Mouse (Mus musculus) cerebellum, adult 11 months (tissue): ENCODE results near the gene Snapc5.

ENCODE experiments used
- DNase-seq: peaks from one replicate; pipeline ENCODE4 v3.0.0; 2022

Gene Snapc5

DNA sequence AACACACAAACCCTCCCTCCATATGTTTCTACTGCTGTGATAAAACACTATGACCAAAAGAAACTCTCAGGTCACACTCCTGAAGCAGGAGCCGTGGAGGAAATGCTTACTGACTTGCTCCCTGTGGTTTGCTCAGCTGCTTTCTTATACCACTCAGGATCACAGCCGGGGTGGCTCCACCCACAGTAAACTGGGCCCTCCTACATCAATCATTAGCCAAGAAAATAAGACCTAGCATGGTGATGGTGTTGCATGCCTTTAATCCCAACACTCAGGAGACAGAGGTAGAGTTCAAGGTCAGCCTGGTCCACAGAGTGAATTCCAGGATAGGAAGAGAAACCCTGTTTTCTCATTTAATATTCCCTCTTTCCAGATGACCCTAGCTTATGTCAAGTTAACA lies 20.8 kb downstream of the Snapc5 start:
- no peak for DNase-seq

DNA sequence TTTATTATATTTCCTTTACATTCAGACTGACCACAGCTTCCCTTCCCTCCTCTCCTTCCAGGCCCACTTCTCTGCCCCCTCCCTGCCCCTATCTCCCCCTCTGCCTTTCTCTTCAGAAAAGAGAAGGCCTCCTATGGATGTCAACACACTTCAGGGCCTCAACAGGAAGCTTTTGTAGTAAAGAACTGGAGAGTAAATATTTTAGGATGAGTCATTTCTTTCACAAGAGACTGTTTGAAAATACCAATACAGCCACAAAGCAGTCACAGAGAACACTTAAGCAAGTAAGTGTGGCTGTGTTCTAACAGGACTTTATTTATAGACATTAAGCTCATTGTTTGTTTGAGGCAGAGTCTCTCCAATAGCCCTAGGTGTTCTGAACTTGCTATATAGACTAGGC lies 23.3 kb downstream of the Snapc5 start:
- DNase-seq, result no peak

DNA sequence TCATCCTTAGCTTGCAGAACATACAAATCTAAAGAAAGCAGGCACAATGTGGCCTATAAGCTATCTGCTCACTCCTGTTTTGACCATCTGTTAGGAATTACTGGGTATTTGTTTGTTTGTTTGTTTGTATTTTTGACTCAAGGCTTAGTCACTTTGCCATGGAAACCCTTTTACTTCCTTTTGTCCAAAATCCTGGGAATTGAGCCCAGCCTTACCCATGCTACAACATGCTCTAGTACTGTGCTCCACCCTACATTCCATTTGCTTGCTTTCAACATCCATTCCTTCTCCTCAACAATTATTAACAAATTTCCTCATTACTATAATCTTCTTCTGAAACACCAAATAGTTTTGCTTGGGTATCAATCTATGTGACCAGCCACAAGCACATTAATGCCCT lies 23.8 kb downstream of the Snapc5 start:
- DNase-seq, result no peak

DNA sequence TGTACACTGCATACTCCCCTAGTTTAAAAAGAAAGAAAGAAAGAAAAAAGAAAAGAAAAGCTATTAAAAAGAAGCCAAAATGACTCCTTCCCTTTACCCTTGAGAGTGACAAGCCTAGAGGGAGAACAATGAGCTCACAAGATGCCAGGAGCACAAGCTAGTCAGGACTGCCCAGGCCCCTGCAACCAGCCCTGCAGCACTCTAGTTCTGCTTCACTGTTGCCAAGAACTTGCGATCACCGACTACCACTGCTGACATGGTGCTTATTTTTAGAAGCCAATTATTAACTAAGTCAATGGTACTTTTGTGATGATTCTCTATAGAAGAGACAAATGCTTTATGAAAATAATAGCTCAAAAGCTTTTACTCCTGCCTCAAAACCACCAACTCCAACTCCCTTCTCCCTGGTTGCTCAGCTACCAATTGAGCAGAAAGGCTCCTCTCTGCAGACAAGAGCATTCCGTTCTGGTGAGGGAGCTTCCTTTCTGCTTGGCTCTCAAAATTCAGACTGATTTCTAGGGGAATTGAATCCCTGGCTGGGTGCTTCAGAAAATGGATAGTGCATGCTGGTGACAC lies 28.5 kb downstream of the Snapc5 start:
- DNase-seq, result no peak

DNA sequence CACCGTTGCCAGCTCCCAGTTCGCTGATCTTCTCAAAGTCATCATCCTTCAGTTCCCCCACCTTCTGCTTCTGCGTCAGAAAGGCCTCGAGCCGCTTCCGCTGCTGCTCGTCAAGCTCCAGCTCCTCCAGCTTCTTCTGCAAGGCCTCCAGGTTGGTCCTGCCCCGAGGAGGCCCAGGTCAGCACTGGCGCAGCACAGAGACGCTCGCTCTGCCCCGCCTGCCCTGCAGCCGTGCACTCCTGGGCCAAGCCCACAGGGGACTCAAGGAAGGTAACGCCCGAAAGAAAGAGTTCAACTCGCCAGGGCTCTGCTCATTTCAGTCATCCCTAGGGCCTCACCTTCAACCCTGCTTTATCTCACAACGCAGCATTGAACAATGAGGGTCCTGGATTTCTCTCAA lies 35.4 kb downstream of the Snapc5 start:
- DNase-seq, result no peak

DNA sequence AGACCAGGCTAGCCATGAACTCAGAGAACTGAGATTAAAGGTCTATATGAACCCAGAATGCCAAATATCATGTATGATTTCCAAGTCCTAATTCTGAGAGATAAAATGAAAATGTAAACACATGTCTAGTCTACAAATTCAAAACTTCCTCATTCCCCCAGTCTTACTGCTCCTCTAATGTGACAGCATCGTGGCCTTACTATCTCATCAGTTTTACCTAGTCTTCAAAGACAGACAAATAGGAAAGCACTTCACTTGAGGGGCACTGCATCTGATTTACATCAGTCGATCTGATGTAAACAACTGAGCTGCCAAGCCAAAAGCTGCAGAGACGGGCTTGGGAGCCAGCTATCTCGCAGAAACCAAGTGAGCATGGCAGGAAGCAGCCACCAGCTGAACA lies 37.0 kb downstream of the Snapc5 start:
- no peak for DNase-seq

DNA sequence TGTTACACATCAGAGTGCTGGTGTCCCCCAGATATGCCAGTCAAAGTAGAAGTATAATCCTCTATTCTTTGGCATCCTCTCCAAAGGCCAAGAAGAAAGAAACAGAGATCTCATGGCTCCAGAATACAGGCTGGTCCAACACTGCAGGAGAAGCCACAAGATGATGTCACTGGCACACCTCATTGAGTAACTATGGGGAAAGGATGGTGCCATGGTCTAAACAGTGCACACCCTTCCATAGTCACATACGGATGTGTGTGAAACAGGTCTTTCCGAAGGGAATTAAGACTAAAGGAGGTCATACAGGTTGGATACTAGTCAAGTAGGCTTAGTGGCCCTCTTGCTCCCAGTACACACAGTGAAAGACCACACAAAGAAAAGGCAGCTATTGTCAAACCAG lies 37.6 kb downstream of the Snapc5 start:
- no peak for DNase-seq

DNA sequence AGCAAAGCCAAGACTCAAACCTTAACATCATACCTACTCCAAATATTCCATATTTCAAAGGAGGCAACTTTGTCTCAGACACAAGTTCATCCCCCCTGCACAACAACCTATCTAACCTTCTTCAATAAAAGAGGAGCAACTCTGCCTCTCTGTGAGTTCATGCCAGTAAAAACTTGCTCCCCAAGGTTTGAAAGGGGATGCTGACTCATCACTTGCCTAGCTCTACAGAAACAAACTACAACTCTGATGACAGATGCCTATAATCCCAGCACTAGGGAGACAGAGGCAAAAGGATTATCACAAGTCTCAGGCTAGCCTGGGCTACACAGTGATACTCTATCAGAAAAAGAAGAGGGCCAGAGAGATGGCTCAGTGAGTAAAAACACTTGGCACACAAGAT lies 38.8 kb downstream of the Snapc5 start:
- no peak for DNase-seq

DNA sequence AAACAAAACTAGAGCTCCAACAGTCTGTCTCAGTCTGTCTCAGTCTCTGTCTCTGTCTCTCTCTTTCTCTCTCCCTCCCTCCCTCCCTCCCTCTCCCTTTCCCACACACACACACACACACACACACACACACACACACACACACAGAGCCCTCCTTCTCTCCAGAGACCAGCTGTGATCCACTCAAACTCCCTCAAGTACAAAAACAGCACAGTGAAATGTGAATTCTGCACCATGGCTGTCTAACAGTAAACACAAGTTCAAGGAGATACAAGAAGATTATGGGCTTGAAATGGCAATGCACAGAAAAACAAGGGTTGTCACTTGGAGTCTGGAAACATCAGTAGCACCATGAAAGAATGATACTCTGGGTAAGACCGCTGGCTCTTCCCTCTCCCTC lies 40.2 kb downstream of the Snapc5 start:
- no peak for DNase-seq

DNA sequence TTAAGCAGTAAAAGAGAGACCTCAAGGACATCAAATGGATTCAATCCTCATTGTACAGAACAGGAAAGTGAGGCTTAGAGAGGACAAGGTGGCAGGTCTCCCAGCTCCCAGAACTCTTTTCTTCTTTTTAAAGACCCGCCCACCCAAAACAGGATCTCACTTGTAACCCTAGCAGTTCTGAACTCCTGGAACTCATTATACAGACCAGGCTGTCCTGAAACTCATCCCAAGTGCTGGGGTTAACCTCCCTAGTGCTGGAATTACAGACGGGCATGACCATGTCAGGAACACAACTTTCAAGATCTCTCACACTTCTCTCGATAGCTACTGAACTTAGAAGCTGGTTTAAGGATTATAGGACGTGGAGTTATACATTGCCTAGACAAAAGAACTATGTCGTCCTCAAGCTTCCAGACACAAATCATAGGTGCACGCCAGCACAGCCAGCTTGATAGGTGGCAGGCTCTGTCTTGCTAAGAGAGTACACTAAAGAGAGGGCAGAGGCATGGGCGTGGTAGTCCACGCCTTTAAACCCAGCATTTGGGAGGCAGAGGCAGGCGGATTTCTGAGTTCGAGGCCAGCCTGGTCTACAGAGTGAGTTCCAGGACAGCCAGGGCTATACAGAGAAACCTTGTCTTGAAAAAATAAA lies 40.8 kb downstream of the Snapc5 start:
- DNase-seq, result no peak

DNA sequence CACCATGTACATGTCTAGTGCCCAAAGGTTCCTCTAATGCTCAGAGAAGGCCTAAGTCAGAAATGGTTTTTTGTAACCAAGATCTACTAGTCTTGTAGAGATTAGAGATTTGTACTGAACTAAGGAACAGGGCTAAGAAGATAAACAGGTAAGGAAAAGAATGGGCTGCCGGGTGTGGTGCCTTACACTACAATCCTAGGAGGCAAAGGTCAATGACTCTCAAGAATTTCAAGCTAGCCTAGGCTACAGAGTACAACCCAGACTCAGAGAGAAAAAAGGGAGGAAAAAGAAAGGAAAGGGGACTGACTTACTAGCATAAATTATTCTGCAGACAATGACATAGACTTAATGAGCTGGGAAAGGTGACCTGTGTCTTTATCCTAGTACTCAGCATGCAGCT lies 41.5 kb downstream of the Snapc5 start:
- DNase-seq, result no peak

DNA sequence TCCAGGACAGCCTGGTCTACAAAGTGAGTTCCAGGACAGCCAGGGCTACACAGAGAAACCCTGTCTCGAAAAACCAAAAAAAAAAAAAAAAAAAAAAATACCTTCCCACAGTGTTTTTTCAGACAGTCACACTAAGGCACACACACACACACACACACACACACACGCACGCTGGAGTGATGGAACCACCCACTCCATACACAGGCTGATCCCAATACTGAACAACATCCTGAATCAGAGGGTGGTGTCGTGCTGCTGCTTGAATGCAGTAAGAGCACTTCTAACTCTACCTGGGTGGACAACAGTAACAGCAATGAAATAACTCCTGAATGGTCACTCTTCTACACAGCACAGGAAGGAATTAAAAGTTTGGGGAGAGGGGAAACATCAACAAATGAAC lies 42.4 kb downstream of the Snapc5 start:
- DNase-seq, result no peak

DNA sequence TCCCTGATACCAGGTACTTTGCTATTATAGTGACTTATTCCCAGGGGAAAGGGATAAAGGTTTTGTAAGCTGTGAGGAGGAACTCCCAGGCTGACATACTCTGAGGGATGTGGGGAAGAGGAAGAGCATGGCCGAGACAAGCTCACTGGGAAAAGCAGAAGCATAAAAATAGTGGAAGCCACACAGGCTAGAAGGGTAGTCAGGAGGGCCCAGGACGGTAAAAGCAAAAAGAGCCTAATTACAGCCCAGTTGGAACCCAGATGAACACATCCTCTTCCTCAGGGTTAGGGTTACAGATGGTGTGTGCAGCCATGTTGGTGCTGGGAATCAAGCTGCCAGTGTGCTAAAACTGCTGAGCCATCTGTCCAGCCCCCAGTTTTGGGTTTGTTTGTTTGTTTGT lies 43.0 kb downstream of the Snapc5 start:
- DNase-seq, result no peak

DNA sequence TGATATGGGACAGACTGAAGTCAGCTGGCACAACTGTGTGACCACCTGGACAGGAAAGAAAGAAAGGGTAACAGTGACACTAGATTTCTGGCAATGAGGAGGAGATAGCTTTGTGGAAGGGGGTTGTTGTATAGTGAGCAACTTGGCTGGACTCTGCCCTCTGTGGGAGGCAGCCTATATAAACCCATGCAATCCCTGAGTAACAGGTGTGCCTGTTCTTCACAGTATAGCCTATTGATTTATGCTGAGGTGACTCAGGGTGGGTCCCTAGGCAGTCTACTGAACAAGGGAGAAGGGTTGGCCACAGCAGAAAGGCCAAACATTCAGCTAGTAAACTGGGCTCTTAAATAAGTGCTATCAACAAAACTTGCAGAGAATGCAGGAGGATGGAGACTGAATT lies 46.7 kb downstream of the Snapc5 start:
- no peak for DNase-seq

DNA sequence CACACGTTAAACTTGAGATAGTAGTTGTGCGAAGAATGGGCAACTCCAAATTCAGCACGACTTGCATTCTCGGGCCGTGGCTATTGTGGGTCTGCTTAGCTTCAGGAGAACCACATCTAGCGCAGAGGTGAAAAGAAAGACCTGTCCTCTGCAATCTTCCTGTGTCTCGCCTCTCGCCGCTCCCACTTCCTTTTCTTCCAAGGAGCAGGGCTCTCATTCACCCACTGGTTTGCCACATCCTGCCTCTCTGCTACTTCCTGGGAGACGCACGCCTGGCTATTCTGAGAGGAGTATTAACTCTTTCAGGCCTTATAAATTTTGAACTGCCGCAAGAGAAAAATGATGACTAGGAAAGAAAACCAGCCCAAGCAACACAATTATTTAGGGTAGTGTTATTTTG lies 48.7 kb downstream of the Snapc5 start:
- no peak for DNase-seq

DNA sequence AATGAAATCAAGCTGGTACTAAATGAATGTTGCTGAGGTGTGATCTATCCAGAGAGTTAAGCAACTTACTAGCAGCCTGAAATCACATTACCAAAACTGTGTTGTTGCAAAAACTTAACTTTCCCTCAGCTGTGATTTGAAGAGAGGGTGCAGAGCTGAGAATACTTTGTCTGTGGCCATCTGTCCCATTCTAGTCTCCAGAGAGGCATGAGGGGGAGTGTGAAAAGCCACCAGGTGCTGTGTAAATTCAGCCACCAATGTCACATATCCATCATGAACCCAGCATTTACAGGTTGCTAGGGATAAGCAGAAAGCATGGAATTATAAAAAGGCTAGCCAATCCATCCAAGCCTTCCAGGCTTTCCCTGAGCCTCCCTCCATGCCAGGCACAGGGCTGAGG lies 49.9 kb downstream of the Snapc5 start:
- DNase-seq, result no peak

DNA sequence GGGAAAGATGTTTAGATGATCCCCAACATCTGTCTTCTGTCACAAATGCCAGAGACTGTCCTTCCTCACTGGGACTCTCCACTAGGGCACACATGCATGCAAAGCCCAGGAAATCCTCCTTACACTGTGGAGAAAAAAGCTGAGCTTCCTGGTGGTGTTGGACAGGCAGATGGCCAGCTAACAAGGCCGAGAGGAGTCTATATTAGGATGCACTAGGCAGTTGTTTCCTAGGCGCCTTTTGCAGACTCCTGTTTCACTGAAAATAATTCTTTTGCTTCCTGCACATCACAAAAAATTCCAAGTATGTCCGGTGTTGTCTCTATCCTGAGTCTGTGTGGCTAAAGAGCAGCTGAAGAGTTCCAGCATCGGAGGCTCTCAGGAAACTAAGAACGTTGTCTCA lies 52.1 kb downstream of the Snapc5 start:
- DNase-seq, result no peak

DNA sequence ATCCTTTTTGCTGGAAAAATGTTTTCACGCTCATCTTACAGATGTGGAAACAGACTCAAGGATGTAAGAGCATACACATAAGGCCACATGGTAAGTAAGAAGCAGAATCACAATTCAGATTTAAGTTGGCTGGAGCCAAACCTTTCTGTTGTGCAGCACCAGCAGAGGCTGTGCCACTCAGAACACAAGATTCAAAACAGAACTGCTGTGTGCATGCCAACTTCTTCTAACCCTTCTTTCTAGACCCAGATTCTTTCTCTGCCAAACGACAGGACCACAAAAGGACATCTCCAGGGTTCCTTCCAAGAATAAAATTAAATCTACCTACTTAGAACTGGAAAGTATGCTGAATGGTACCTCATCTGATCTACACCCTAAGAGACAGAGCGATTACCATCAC lies 52.6 kb downstream of the Snapc5 start:
- DNase-seq, result no peak

DNA sequence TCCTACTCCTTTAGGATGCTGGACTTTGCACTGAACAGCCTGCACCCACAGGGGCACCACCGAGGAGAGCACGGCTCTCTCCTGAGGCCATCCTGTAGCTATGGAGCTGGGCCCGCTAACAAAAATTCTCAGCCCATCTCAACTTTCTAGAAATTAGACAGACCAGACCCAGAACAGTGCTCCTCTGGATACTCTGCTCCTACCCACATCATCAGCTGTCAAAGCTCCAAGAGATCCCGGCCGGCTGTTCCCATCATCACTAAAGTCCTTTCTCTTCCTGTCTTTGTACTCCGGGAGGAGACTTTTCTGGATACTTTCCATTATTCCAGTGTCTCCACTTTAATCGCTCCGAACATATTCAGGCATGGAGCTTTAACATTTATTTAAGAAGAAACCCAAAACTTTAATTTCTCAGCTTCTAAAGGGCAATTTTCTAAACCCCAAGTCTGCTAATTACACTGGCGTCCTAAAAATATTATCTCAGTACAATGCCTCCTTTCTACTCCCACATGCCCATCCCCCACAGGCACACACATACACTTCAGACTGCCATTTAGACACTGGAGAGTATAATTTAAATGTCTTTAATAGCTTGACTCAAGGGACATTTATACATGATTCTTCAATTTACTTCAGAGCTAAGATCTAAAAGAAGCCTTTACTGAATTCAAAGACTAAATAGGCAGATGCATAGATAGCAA lies 53.3 kb downstream of the Snapc5 start:
- DNase-seq, result no peak
